Comparison of ENCODE assay signal across 8 mouse cellular contexts in the genomic region with DNA sequence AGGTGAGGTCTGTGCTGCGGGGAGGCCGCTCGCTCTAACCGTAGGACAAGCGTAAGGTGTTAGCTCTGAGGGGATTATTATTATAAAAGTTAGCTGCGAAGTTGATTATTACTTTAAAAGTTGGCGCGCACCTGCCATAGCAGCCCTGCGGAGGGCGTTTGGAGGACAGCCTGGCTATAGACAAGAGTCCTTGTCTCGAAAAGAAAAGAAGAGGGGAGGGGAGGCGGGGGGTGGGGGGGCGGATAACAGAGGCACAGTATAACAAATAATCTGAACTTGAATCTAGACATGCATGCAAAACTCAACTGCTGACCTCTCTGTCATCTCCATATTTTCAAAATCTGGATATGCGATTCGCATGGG. TPM values are rescaled to one million over a fixed set of nuclear protein-coding genes. Genes with fewer than 3 reads are reported as not detected.
DNase-seq lines count a peak whose midpoint lies in the region; ATAC-seq and TF ChIP-seq lines count a peak whose summit lies in the region.

No protein-coding gene starts in this region.

- H3K4me3 ChIP-seq in heart, embryonic 13.5 days = peak overlapping the region; percentile 82
- H3K4me3 ChIP-seq in ES-Bruce4 (ENCODE audit: low read depth, low read length) = peak overlapping the region; percentile 94
- H3K4me3 ChIP-seq in forebrain, embryonic 15.5 days = peak overlapping the region; percentile 57
- peak overlapping the region; percentile 98 for H3K4me3 ChIP-seq in liver, embryonic 15.5 days (replicated peaks)

- TF ChIP-seq CTCF in ES-Bruce4 (IDR thresholded peaks at IDR 0.05; ENCODE audit: low read depth, low read length) = no peak

- peak overlapping the region; percentile 91 for H3K4me2 ChIP-seq in heart, embryonic 13.5 days
- H3K4me2 ChIP-seq in forebrain, embryonic 15.5 days (replicated peaks) = peak overlapping the region; percentile 62
- H3K4me2 ChIP-seq in liver, embryonic 15.5 days = peak overlapping the region; percentile 75

- TF ChIP-seq EP300 in ES-Bruce4 (IDR thresholded peaks at IDR 0.05; ENCODE audit: insufficient read depth, low read depth, low read length) = no peak

- ATAC-seq in heart, embryonic 13.5 days (ENCODE audit: extremely low read depth, insufficient number of reproducible peaks, low FRiP score, low TSS enrichment) = no peak
- ATAC-seq in forebrain, embryonic 15.5 days (replicated peaks) = no peak
- no peak for ATAC-seq in liver, embryonic 15.5 days (ENCODE audit: insufficient read depth)

- no peaks in the 10 kb centered on the region for H3K27me3 ChIP-seq in heart, embryonic 13.5 days (replicated peaks)
- no peaks in the 10 kb centered on the region for H3K27me3 ChIP-seq in ES-Bruce4 (ENCODE audit: control insufficient read depth, insufficient read depth, low read length, poor library complexity, severe bottlenecking)
- no peaks in the 10 kb centered on the region for H3K27me3 ChIP-seq in forebrain, embryonic 15.5 days
- peaks cover 5% of the 10 kb centered on the region; the same call in 1 of the 2 replicates for H3K27me3 ChIP-seq in liver, embryonic 15.5 days

- H3K9ac ChIP-seq in heart, embryonic 13.5 days = peak overlapping the region; percentile 79
- H3K9ac ChIP-seq in ES-Bruce4 (ENCODE audit: low read depth, poor library complexity, severe bottlenecking) = peak overlapping the region; percentile 88
- H3K9ac ChIP-seq in forebrain, embryonic 15.5 days (replicated peaks) = peak overlapping the region; percentile 31; the same call in 1 of the 2 replicates
- H3K9ac ChIP-seq in liver, embryonic 15.5 days = peak overlapping the region; percentile 70

- H3K27ac ChIP-seq in heart, embryonic 13.5 days (replicated peaks) = peak overlapping the region; percentile 67
- no peak overlapping the region for H3K27ac ChIP-seq in ES-Bruce4 (ENCODE audit: insufficient read depth, low read length)
- no peak overlapping the region for H3K27ac ChIP-seq in forebrain, embryonic 15.5 days (replicated peaks)
- H3K27ac ChIP-seq in liver, embryonic 15.5 days (replicated peaks) = peak overlapping the region; percentile 73; the same call in 1 of the 2 replicates

- no peak for TF ChIP-seq POLR2A in ES-Bruce4 (IDR thresholded peaks at IDR 0.05; ENCODE audit: insufficient read depth, low read length)

- WGBS in heart, embryonic 13.5 days = 1% methylated on average over 14 of the region's 15 CpGs
- 1% methylated on average over 15 of the region's 15 CpGs for WGBS in forebrain, embryonic 15.5 days
- WGBS in liver, embryonic 15.5 days (ENCODE audit: insufficient replicate concordance) = 1% methylated on average over 15 of the region's 15 CpGs

- DNase-seq in heart, adult 8-10 months (ENCODE audit: low spot score) = no peak
- no peak for DNase-seq in frontal cortex, postnatal 10 days (ENCODE audit: low spot score in 2 of 2)
- no peak for DNase-seq in adrenal gland, adult 2 months
- DNase-seq in thymus, postnatal 10 days (ENCODE audit: low spot score in 2 of 2) = no peak

- peaks cover 27% of the 10 kb centered on the region for H3K36me3 ChIP-seq in heart, embryonic 13.5 days
- peaks cover 31% of the 10 kb centered on the region for H3K36me3 ChIP-seq in ES-Bruce4 (ENCODE audit: control insufficient read depth, insufficient read depth, low read length, poor library complexity, severe bottlenecking)
- peaks cover 5% of the 10 kb centered on the region; the same call in 1 of the 2 replicates for H3K36me3 ChIP-seq in forebrain, embryonic 15.5 days
- peaks cover 32% of the 10 kb centered on the region for H3K36me3 ChIP-seq in liver, embryonic 15.5 days (replicated peaks)

- peaks cover 41% of the 10 kb centered on the region for H3K4me1 ChIP-seq in heart, embryonic 13.5 days
- H3K4me1 ChIP-seq in ES-Bruce4 (ENCODE audit: control insufficient read depth, insufficient read depth, low read length) = peaks cover 2% of the 10 kb centered on the region
- H3K4me1 ChIP-seq in forebrain, embryonic 15.5 days = peaks cover 32% of the 10 kb centered on the region
- H3K4me1 ChIP-seq in liver, embryonic 15.5 days (replicated peaks) = peaks cover 34% of the 10 kb centered on the region

- H3K9me3 ChIP-seq in heart, embryonic 13.5 days = no peaks in the 10 kb centered on the region
- no peaks in the 10 kb centered on the region for H3K9me3 ChIP-seq in ES-Bruce4 (replicated peaks; ENCODE audit: control insufficient read depth, insufficient read depth, low read length, poor library complexity, severe bottlenecking)
- no peaks in the 10 kb centered on the region for H3K9me3 ChIP-seq in forebrain, embryonic 15.5 days
- no peaks in the 10 kb centered on the region for H3K9me3 ChIP-seq in liver, embryonic 15.5 days (replicated peaks)

RNA-seq across cellular contexts. Expression of gene Cenpf, which starts 0.5 kb away (rescaled TPM):
- polyA plus RNA-seq in heart, embryonic 13.5 days (2015; fragmentation: Nextera tagmentation; extraction: Ambion mirVana) = 59.5 and 61.8 TPM in 2 replicates
- total RNA-seq in heart, adult 8-10 months (2022) = 10 to 100 TPM in 2 of 4 experiments, 1 to 10 TPM in 2; 3.9 to 14.9 (median 10.7) TPM
- polyA plus RNA-seq in ES-Bruce4 (2011; ENCODE audit: insufficient read depth, insufficient read length, low read depth, missing spikeins) = 157 and 169 TPM in 2 replicates
- 56.3 and 57.7 TPM in 2 replicates for polyA plus RNA-seq in forebrain, embryonic 15.5 days (2015; fragmentation: Nextera tagmentation; extraction: Ambion mirVana)
- polyA plus RNA-seq in liver, embryonic 15.5 days (2015; fragmentation: Nextera tagmentation; extraction: Ambion mirVana) = 46.3 and 50.3 TPM in 2 replicates
- total RNA-seq in adrenal gland, adult 2 months (2021) = 1 to 10 TPM; 2.5 to 3.0 TPM
- polyA plus RNA-seq in adrenal gland, adult 2 months (2012; rRNA removed) = 0.18 and 0.31 TPM in 2 replicates

RNA-seq across cellular contexts. Expression of gene Ptpn14, which starts 39.7 kb away (rescaled TPM):
- 7.6 TPM in 2 replicates for polyA plus RNA-seq in heart, embryonic 13.5 days (2015; fragmentation: Nextera tagmentation; extraction: Ambion mirVana)
- 10 to 100 TPM; 31.2 to 35.9 (median 33.9) TPM for total RNA-seq in heart, adult 8-10 months (2022)
- polyA plus RNA-seq in ES-Bruce4 (2011; ENCODE audit: insufficient read depth, insufficient read length, low read depth, missing spikeins) = 141 and 149 TPM in 2 replicates
- 0.64 and 0.96 TPM in 2 replicates for polyA plus RNA-seq in forebrain, embryonic 15.5 days (2015; fragmentation: Nextera tagmentation; extraction: Ambion mirVana)
- 0.40 and 0.44 TPM in 2 replicates for polyA plus RNA-seq in liver, embryonic 15.5 days (2015; fragmentation: Nextera tagmentation; extraction: Ambion mirVana)
- 10 to 100 TPM; 17.7 to 19.4 TPM for total RNA-seq in adrenal gland, adult 2 months (2021)
- 11.7 and 12.8 TPM in 2 replicates for polyA plus RNA-seq in adrenal gland, adult 2 months (2012; rRNA removed)

Comparison
In these comparisons a context has a peak if more than half of its experiments do, and no peak if none do; other contexts are left out.
1. H3K27ac ChIP-seq: peak in heart, embryonic 13.5 days (single experiment) and liver, embryonic 15.5 days (single experiment); none in ES-Bruce4 (single experiment) and forebrain, embryonic 15.5 days (single experiment).
2. H3K9ac ChIP-seq: peak in every context shown above with its lines; median percentile 88 in ES-Bruce4; 79 in heart, embryonic 13.5 days; 70 in liver, embryonic 15.5 days; 31 in forebrain, embryonic 15.5 days.
3. RNA of gene Cenpf, which starts 0.5 kb away (polyA plus RNA-seq): 157 to 169 TPM in ES-Bruce4, 59.5 to 61.8 TPM in heart, embryonic 13.5 days, 56.3 to 57.7 TPM in forebrain, embryonic 15.5 days and 46.3 to 50.3 TPM in liver, embryonic 15.5 days; 0.18 to 0.31 TPM in adrenal gland, adult 2 months; every median in the first group is over 10 times any median in the second.
4. RNA of gene Ptpn14, which starts 39.7 kb away (polyA plus RNA-seq): 141 to 149 TPM in ES-Bruce4; 11.7 to 12.8 TPM in adrenal gland, adult 2 months, 7.6 TPM in heart, embryonic 13.5 days, 0.64 to 0.96 TPM in forebrain, embryonic 15.5 days and 0.40 to 0.44 TPM in liver, embryonic 15.5 days; every median in the first group is over 10 times any median in the second.
5. Peak in every context shown above with its lines, with median percentiles within 50 percentile points of each other: H3K4me2 ChIP-seq and H3K4me3 ChIP-seq.